Mouse (Mus musculus) ES-E14 (cell line): ENCODE measurements around the gene Clca3a2. TPM values are rescaled to one million over a fixed set of nuclear protein-coding genes. Genes with fewer than 3 reads are reported as not detected.
"Not testable (repeated sequence)": the region's sequence is repeated elsewhere in the genome, so short reads cannot be mapped to it uniquely, and the experiment has no call there.

Experiments
- DNase-seq: peaks from one replicate; pipeline ENCODE4 v3.0.0-alpha.2; 2013; ENCODE audit warnings: low read depth, low spot score
- H3K27ac ChIP-seq: 2 replicates; pipeline ENCODE4 v1.5.1; 2012; ENCODE audit warnings: low read depth, mild to moderate bottlenecking, low read length, moderate library complexity, mixed read lengths; ENCODE audit not compliant: poor library complexity, insufficient read depth, severe bottlenecking
- H3K36me3 ChIP-seq: 2 replicates; pipeline ENCODE4 v1.6.1; 2012; ENCODE audit warnings: mild to moderate bottlenecking, low read length, moderate library complexity, mixed read lengths; ENCODE audit not compliant: control insufficient read depth, poor library complexity, insufficient read depth, severe bottlenecking
- H3K4me1 ChIP-seq, 2 experiments: fragments of 150-350 bp in 1 of 2; sonication (generic) in 1 of 2; 2 replicates each; pipeline ENCODE4 v1.6.1; 2012; ENCODE audit warnings: low read length in 2 of 2, mild to moderate bottlenecking in 1 of 2, mixed read lengths in 1 of 2; ENCODE audit not compliant: control insufficient read depth in 2 of 2, insufficient read depth in 2 of 2, poor library complexity in 1 of 2
- H3K4me3 ChIP-seq, 2 experiments: fragments of 150-350 bp in 1 of 2; sonication (generic) in 1 of 2; 2 replicates each; pipeline ENCODE4 v1.5.1; 2012; ENCODE audit warnings: low read length in 2 of 2, low read depth in 1 of 2, mild to moderate bottlenecking in 1 of 2, mixed read lengths in 1 of 2; ENCODE audit not compliant: insufficient read depth in 1 of 2, poor library complexity in 1 of 2, severe bottlenecking in 1 of 2
- H3K9ac ChIP-seq: 2 replicates; pipeline ENCODE4 v1.6.1; 2012; ENCODE audit warnings: low read depth, mild to moderate bottlenecking, low read length, mixed read lengths; ENCODE audit not compliant: poor library complexity, insufficient read depth, severe bottlenecking
- H3K9me3 ChIP-seq: fragments of 150-350 bp; sonication (generic); 2 replicates; pipeline ENCODE4 v1.6.1; 2012; ENCODE audit warnings: low read depth, mild to moderate bottlenecking, low read length; ENCODE audit not compliant: control insufficient read depth, insufficient read depth
- CHD2 ChIP-seq: IDR thresholded peaks from 2 replicates; pipeline ENCODE4 v1.6.1; 2014; ENCODE audit warnings: mild to moderate bottlenecking, low read depth, low read length, inconsistent platforms
- HCFC1 ChIP-seq: IDR thresholded peaks from 2 replicates; pipeline ENCODE4 v1.6.1; 2012; ENCODE audit warnings: low read length, inconsistent platforms, borderline replicate concordance; ENCODE audit not compliant: insufficient read depth
- MAFK ChIP-seq: IDR thresholded peaks from 2 replicates; pipeline ENCODE4 v1.6.1; 2014; ENCODE audit warnings: mild to moderate bottlenecking, low read depth, low read length, inconsistent platforms; ENCODE audit not compliant: insufficient read depth
- ZC3H11A ChIP-seq: IDR thresholded peaks from 2 replicates; pipeline ENCODE4 v1.6.1; 2012; ENCODE audit warnings: low read depth, mild to moderate bottlenecking, inconsistent platforms, low read length, borderline replicate concordance
- ZNF384 ChIP-seq: IDR thresholded peaks from 2 replicates; pipeline ENCODE4 v1.6.1; 2012; ENCODE audit warnings: low read depth, low read length, inconsistent platforms
- in situ Hi-C, 2 experiments: fragments of 600-800 bp; cut with MboI; formaldehyde crosslinking; loops; one replicate each; pipeline ENCODE4 v1.15.1; 2025; ENCODE audit warnings: low sequenced_read_pairs in 2 of 2, inconsistent platforms in 1 of 2; ENCODE audit not compliant: unreplicated experiment in 2 of 2
- total RNA-seq: library from RNA; depleted of rRNA; stranded (reverse); fragments of 300-350 nt; gene quantifications from 2 replicates; pipeline ENCODE4 v1.2.3, GENCODE M21; 2012; rRNA removed

Gene Clca3a2
- 0.26 and 0.31 TPM in 2 replicates for total RNA-seq

- H3K9me3 ChIP-seq, H3K36me3 ChIP-seq, H3K27ac ChIP-seq, DNase-seq, H3K4me1 ChIP-seq, H3K9ac ChIP-seq, H3K4me3 ChIP-seq: not testable (repeated sequence)
- in situ Hi-C loops, result loop anchor here in 1 of 2 experiments (25.0 kb wide), 1 partner anchor 318 kb away; no protein-coding TSS in a partner anchor
Measured at GRCm38 (mm10) chr3:144819219-144819618, at the start of gene Clca3a2. Gene Clca3a2 (minus strand): TSS chr3:144819494.

GRCm38 (mm10) chr3:144849584-144849983, 30.3 kb upstream of the Clca3a2 start:
- no peaks in the 10 kb centered on the region for H3K36me3 ChIP-seq
- in situ Hi-C loops, result loop anchor here in 1 of 2 experiments (25.0 kb wide), 1 partner anchor 163 kb away; no protein-coding TSS in a partner anchor
- H3K27ac ChIP-seq, result no peak overlapping the region
- no peak overlapping the region for H3K9ac ChIP-seq
- no peaks in the 10 kb centered on the region for H3K4me1 ChIP-seq
- H3K4me3 ChIP-seq, result no peak overlapping the region
- TF ChIP-seq HCFC1 (no peak), CHD2 (no peak), MAFK (no peak), ZNF384 (no peak), ZC3H11A (no peak)
- H3K9me3 ChIP-seq, result no peaks in the 10 kb centered on the region
- no peak for DNase-seq

- in situ Hi-C loops, result loop anchor here in 1 of 2 experiments (25.0 kb wide), 1 partner anchor 163 kb away; no protein-coding TSS in a partner anchor
- not testable (repeated sequence) for H3K9ac ChIP-seq, H3K36me3 ChIP-seq, DNase-seq, H3K9me3 ChIP-seq, H3K4me3 ChIP-seq, H3K4me1 ChIP-seq, H3K27ac ChIP-seq
Measured at GRCm38 (mm10) chr3:144849014-144849556, 29.8 kb upstream of the Clca3a2 start, which contains the start of gene Clca3b. Gene Clca3b (minus strand): TSS chr3:144849357.

GRCm38 (mm10) chr3:144827257-144827656, 8.0 kb upstream of the Clca3a2 start:
- in situ Hi-C loops, result loop anchor here (10.0 to 25.0 kb wide), 2 partner anchors 185 to 198 kb away; no protein-coding TSS in a partner anchor
- H3K4me3 ChIP-seq, result no peak overlapping the region
- no peaks in the 10 kb centered on the region for H3K4me1 ChIP-seq
- TF ChIP-seq MAFK, result no peak
- H3K9me3 ChIP-seq, result no peaks in the 10 kb centered on the region
- H3K9ac ChIP-seq, result no peak overlapping the region
- no peak overlapping the region for H3K27ac ChIP-seq
- H3K36me3 ChIP-seq, result no peaks in the 10 kb centered on the region; the same call in 1 of the 2 replicates
- DNase-seq, result no peak

GRCm38 (mm10) chr3:144825151-144825550, 5.9 kb upstream of the Clca3a2 start:
- H3K36me3 ChIP-seq, result no peaks in the 10 kb centered on the region; the same call in 1 of the 2 replicates
- H3K27ac ChIP-seq, result no peak overlapping the region
- H3K9ac ChIP-seq, result no peak overlapping the region
- peak; percentile 78 for DNase-seq
- TF ChIP-seq HCFC1 (no peak), ZC3H11A (peak; percentile 80)
- H3K4me1 ChIP-seq, result no peaks in the 10 kb centered on the region
- H3K4me3 ChIP-seq, result no peak overlapping the region
- no peaks in the 10 kb centered on the region for H3K9me3 ChIP-seq
- in situ Hi-C loops, result loop anchor here (10.0 to 25.0 kb wide), 2 partner anchors 187 to 200 kb away; no protein-coding TSS in a partner anchor
